Mouse (Mus musculus) thymus, postnatal 0 days (tissue): ENCODE results near the gene Dcakd. TPM values are rescaled to one million over a fixed set of nuclear protein-coding genes. Genes with fewer than 3 reads are reported as not detected.
"Not testable (repeated sequence)": the region's sequence is repeated elsewhere in the genome, so short reads cannot be mapped to it uniquely, and the experiment has no call there.

Experiments used
- DNase-seq: peaks from one replicate; pipeline ENCODE4 v3.0.0-alpha.2; 2015; ENCODE audit warnings: low spot score
- polyA plus RNA-seq: library from polyadenylated mRNA; unstranded; fragments of >200 nt; fragmentation: Nextera tagmentation; extraction: Ambion mirVana; gene quantifications from 2 replicates; pipeline ENCODE4 v1.2.1, GENCODE M21; 2015

Gene Dcakd
- polyA plus RNA-seq, 1 experiment from 2014 or later = 31.3 TPM

DNA sequence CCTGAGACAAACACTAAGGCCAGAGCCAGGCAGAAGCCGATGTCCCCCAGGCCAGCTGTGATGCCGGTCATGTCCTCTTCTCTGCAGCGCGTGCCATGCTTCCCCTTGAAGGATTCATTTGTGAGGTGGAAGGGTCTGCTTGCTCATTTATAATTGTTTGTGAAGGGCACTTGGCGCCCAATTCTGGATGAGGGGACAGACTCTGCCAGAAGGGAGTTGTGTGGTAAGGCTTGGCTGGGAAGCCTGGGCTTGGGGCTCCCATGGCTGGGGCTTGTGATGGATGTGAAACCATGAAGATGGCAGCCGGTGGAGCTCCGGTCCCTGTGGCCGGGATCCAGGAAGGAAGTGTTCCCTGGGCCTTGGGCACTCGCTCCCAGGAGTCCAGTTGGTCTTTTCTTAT is 44.0 kb downstream of the Dcakd start:
- DNase-seq = no peak

DNA sequence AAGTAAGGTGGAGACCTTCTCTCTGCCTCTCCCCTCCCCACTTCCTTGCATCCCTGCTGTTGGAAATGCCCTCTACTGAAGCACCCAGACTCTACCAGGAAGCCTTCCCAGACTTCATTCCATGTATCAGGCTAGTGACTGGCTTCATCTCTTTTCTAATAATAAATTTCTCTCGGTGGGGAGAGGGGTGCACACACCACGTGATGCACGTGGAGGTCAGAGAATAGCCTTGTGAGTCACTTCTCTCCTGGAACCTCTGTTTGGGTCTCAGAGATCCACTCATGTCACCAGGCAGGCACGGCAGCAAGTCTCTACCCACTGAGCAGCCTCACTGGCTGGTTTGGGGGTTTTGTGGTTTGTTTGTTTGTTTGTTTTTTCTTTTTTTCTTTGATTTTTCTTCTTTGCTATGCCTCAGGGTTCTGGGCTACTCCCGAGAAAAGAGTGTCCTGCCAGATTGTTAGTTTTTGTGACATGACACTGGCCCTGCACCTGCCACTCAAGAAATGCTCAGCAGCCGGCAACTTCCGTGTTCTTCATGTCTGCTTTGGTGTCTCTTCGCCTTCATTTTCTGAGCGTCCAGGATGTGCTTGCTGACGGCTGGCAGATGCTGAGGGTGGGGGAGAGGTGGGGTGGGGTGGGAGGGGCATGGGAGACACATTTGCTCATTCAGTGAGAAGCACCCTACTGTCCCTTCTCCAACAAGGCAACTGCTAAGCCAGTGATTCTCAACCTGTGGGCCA is 46.8 kb downstream of the Dcakd start:
- DNase-seq = peak; percentile 63

DNA sequence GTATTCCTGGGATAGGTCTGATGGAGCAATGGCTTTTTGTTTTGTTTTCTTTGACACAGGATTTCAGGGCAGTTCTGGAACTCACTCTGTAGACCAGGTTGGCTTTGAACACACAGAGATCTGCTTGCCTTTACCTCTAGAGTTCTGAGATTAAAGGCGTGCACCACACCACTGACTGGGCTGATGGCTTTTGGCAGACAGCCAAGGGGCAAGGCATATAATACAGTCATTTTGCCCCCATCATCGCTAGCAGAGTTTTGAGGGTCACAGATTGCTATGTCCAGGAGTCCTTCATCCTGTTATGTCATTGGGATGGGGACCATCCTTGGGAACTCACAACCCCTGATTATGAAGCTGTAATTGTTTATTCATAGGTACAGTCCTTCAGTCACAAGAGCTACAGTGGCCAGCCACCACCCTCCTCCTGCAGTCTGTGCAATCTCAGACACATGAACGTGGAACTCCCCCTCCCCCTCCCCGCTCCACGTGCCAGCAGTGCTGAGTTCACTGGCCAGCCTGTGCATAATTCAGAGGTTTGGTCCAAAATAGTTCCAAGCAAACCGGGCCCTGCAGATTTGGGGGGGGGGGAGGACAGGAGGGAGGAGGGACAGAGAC is 50.0 kb downstream of the Dcakd start:
- DNase-seq = no peak

DNA sequence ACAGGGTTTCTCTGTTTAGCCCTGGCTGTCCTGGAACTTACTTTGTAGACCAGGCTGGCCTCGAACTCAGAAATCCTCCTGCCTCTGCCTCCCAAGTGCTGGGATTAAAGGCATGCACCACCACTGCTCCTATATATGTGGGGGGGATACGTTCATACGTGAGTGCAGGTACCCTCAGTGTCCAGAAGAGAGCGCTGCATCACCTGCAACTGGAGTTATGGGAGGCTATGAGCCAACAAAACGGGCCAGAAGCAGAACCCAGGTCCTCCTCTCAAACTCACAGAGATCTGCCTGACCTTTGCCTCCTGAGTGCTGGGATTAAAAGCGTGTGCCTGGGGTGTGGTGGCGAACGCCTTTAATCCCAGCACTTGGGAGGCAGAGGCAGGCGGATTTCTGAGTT is 52.2 kb downstream of the Dcakd start:
- DNase-seq = not testable (repeated sequence)

DNA sequence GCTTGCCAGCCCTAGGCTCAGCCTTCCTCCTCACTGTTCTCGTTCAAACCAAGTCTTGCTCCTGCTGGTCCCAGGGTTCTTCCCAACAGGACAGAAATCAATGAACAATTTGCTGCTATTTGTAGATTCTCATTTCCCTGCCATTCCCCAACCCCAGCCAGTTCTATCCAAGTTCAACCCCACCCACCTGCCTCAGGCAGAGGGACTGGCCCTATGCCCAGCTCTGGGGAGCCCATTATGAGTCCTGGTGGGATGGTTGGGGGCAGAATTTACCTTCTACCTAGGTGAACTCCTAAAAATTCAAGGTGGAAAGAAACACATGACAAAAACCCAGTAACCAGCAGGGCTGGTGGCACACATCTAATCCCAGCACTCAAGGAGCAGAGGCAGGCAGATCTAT is 55.8 kb downstream of the Dcakd start:
- no peak for DNase-seq

DNA sequence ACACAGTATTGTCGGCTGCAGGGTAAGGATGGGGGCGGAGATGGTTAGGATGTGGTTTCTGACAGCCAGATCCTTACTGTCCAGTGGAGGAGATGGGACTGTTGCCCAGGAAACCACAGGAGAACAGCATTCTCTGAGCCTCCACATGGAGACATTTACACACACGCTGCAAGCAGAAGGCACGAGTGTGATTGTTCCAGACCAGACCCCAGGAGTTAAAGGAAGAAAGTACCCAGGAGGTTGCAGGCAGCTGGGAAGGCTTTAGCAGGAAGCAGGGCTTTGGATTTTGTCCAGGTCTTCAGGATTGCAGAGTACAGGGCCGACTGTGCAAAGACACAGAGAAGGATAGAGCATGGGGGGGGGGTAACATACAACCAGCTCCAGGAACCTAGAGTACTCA is 56.5 kb downstream of the Dcakd start:
- DNase-seq = no peak

DNA sequence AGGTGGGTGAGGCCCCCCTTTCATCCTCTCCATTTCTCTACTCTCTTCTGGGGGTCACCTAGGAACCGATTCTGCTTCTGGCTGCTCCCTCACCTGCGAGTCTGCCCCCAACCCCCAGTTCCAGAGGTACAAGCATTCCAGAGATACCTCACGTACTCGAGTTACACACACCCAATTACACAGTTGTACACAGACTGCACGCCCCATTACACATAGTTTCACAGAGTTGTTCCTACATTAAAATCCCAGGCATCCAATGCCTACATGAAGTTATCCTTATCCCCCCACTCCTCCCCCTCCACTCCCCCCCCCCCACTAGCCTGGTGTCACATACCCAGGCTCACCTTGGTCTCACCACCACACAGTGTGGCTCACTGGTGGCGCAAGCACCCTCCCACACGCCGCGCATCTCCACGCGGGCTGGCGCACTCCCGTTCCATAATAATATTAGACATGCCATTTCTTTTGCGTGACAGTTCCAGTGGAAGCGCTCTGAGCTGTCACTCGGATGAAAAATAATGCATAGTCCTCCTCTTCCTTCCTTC is 63.5 kb downstream of the Dcakd start:
- DNase-seq = no peak

DNA sequence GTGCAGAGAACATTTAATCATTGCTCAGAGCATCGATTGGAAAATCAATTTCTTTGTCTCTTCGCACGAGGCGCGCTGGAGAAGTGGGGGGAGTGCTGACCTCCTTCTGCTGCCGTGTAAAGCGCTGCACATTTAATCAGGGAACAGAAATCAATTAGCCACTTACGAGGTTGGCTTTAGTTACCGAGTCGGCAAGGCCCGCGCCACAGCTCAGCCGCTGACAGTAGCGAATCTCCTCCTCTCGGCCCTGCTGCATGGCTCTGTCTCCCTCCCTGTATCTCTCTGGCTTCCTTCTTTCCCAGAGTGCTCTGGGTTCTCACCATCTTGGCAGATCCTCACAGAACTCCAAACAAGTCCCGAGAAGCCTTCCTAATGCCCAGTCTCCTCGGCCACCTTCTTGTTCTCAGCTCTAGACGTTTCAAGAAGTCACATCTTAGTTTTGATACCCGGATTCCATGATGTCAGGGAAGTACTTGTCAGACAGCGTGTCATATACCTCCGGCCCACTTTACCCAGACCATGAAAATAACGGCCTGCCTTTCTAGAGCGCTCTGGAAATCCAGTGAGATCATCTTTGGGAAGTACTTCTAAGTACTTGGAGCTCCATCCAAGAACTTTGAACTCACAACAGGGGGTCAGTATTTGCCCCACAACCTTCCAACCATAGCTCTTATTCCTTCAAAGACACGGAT is 64.1 kb downstream of the Dcakd start:
- no peak for DNase-seq

DNA sequence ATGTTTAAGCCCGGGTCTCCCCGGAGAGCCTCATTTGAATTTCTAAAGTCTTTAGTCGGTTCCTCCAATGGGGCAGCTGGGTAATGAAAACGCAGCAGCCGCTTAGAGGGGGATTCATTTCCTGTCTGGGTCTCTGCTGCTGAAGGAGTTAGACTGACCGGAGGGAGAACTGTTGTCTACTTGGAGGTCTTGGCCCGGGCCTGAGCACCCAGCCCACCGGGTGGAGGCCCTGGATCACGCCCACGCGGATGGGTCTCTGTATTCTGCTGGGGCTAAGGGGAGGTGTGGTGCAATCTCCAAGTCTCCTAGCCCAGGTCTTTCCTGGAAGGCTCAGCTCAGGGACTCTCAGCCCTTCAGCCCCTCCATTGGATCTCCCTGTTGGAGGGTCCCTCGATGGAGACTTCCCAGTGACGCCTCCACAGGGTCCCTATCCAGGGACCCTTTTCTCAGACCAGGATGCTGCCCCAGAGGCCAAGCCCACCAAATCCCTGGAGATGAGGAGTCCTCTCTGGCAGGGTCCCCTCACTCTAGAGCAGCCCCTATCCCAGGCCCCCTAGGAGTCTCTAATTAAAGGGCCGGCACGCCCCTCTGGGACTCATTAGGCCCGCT is 64.8 kb downstream of the Dcakd start:
- DNase-seq = no peak

DNA sequence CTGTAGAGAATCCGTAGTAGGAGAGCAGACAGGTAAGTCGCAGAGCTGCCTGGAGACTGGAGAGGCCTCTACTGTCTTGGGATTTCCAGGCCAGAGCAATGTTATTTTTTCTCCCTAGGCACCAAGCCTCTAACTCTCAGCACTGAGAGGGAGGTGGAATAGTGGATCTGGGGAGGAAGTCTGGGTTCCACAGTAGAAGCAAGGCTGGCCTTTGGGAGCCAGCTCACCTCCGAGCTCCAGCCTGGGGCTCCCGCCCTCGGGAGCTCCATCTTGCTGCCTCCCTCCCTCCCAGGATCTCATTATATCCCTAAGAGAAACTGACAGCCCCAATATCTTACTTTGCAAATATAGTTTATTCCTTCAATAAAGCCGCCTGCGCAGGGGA is 65.3 kb downstream of the Dcakd start:
- no peak for DNase-seq

DNA sequence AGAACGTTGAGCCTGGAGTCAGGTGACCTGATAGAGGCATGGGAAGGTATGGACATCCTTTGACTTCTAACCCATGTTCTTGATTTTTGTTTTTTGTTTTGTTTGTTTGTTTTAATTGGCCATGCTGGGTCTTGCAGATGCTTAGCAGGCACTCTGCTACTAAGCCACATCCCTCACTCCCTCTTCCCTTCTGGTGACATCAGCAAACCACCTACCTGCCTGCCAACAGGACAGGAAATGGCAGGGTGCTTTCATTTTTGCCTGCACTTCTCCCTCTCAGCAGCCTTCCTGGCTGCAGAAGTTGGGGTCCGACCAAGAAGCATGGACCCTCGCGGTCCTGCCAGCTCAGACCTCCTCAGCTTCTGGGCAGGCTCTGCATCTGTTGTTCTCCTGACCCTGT is 67.1 kb downstream of the Dcakd start:
- DNase-seq = no peak

DNA sequence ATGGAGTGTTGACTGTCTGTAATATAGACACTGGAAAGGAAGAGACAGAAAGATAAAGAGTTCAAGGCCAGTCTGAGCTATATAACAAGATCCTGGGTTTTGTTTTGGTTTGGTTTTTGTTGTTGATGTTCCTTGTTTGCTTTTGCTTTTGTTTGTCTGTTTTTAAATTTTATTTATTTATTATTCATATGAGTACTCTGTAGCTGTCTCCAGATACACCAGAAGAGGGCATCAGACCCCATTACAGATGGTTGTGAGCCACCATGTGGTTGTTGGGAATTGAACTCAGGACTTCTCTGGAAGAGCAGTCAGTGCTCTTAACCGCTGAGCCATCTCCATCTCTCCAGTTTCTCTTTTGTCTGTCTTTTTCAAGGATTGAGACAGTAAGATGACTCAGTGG is 69.3 kb downstream of the Dcakd start:
- no peak for DNase-seq

DNA sequence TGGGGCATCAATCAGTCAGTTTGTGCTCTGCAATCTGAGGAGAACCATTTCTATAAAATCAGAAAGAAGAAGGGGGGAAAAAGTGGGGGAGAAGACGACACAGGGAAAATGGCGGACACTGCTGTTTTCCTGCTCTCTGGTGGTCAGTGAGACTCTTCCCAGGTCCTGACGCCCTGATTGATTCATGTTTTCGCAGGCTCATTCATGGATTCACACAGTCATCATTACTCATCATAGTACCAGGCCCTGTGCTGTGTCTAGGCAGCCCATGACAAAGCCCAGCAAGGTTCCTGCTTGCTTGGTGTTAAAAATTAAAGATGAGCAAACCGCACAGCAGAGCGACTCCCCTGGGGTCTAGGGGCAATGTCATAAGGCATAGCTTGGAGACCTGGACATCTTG is 69.7 kb downstream of the Dcakd start:
- DNase-seq = no peak

DNA sequence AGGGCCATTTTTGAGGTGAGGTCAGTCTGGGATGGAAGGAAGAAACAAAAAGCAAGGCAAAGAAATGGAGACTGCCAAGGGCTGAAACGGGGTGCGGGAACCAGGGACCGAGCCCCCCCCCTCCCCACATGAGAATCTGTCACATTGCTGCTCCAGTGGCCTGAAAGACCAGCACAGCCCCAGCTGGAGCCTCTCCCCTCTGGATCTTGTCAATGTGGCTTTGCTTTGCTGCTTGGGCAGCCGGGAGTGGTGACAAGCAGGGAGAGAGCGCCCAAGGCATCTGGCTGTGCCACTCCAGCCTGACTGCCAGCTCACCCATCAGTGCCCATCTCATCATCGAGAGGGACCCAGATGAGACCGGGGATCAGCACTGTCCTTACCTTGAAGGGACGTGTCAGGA is 70.4 kb downstream of the Dcakd start:
- no peak for DNase-seq

DNA sequence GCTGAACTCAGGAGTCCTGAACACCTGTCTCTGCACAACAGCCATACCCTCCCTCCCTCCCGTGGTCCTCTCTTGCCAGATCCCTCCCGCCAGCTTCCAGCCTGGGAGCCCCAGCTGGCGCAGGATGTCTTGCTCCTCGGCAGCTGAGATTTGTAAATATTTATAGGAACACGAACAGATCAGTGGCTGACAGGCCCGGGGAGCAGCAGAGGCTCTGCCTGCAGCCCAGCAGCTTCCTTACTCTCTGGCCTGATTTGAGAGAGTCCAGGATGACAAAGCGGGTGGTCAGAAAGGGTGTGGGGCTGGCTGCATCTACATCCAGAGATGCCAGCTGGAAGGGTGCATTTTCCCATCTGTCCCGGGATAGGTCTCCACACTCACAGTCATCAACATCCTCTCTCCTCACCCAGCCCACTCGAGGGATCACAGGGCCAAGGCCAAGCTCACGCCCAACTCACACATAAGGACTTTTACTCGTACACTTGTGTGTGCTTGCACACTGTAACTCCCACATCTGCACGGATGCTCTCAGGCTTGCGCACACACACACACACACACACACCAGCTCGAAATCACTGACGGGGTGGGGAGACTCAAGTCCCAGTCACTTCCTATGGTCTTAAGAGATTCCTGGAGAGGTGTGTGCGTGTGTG is 71.0 kb downstream of the Dcakd start:
- DNase-seq = no peak

DNA sequence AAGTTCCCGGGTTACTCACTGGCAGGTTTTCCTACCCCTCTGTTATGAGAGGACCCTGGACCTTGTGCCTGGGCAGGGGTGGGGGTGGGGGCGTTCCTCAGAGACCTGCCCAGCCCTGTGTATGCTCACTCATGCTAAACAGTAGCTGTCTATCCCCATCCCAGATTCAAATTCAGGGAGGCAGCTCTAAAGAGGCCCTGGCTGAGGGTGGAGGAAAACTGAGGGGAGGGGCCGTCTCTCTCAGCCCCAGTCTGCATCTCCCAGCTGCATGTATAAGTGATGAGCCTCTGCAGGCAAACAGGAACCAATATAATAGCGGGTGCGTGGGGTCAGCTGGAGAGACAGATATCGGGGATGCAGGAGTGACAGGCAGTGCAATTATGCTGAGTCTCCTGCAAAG is 75.2 kb downstream of the Dcakd start:
- no peak for DNase-seq

DNA sequence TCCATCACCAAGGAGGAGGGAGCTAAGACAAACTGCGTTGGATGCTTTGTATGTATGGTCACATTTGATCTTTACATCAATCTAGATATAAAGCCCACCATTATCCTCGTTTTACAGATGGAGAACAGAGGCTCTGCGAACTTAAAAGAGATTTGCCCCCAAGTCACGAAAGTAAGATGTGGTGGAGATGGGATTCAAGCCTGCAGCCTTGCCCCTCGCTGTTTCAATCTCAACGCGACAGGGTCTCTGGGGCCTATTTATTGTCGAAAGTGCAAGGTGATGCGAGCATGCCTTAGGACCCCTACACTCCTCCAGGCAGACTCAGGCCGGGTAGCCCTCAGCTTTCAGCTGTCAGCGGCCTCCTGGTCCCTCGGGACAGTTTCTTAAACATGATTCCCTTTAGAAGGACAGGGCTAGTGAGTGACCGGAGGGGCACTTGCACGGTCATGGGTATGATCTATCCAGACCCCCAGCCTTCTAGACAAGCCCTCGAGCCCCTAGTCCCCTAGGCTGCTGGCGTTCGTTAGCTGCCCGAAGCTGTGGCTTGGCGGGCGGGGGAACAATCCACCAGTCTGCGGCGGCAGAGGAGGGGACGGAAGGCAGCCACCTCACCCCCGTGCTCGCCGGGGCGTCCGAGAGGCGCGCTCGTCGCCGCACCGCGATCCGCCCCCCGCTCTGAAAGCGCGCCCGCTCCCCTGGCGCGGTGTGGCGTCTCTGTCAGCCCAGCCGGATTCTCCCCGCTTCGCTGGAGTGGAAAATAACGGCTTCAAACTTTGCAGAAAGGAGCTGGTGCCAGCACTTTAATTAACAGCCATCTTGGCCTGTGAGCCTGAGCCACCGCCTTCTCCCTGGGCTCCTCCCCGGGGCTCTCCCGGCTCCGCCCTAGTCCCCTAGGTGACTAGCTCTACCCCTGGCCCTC is 79.8 kb downstream of the Dcakd start:
- peak; percentile 4 for DNase-seq

DNA sequence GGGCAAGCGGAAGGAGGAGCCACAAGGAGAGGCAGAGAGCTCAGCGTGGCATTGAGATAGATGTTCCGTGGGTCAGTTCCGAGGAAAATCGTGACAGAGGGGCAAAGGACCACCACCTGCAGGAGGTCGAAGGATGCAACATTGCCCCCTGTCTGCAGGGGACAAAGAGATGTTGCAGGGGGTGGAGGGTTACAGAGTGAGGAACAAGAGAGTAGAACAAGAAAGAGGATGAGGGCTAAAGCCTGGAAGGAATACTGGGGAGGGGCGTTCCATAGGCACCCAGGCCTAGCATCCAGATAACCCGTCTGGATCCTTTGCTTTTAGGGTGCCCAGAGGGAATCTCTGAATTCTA is 81.2 kb downstream of the Dcakd start:
- peak; percentile 7 for DNase-seq

DNA sequence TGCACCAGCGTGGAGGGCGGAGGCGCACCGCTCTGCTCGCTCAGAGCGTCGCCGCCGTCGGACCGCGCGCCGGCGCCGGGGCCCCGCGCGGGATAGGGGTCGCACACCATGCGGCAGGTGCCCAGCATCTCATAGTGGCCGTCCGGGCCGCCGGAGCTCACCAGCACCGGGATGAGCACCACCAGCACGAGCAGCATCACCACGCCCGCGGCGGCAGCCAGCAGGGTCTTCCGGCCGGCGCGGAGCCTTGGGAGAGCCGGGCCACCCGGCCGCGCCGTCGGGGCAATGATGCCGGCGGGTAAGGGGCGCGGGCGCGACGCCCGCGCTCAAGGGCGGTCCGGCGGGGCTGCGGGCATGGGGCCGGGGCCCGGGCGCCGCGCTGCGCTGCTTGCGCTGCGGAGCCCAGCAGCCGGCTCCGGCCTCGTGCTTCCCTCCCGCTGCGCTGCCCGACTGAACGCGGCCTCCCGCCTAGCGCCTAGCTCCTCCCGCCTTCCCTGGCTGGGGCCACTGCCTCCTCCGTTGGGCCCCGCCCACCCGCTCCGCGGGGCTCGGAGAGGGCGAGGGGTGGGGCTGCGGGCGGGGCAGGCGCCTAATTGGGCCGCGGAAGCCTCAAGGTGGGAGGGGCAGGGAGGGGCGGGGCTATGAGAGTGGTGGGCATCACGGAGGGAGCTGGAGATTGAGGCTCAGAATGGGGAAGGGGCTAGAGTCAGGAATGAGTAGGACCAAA is 81.7 kb downstream of the Dcakd start, which contains the start of gene C1ql1:
TSS of gene C1ql1 (minus strand) at position 424 of the 727 bp plus-strand sequence.
- peak; percentile 79 for DNase-seq
